Mouse (Mus musculus) embryonic facial prominence, embryonic 10.5 days (tissue): ENCODE measurements around the gene Steap4. TPM values are rescaled to one million over a fixed set of nuclear protein-coding genes. Genes with fewer than 3 reads are reported as not detected.
"Not testable (repeated sequence)": the region's sequence is repeated elsewhere in the genome, so short reads cannot be mapped to it uniquely, and the experiment has no call there.

ENCODE experiments used
- DNase-seq: peaks from one replicate; pipeline ENCODE4 v3.0.0-alpha.2; 2017; ENCODE audit warnings: low spot score
- H3K27ac ChIP-seq: fragments of 300-500 bp; sonication (generic); replicated peaks from 2 replicates; pipeline ENCODE4 v1.5.1; 2016; ENCODE audit warnings: mild to moderate bottlenecking
- H3K27me3 ChIP-seq: fragments of 300-500 bp; sonication (generic); replicated peaks from 2 replicates; pipeline ENCODE4 v1.6.1; 2016; ENCODE audit warnings: low read depth, mild to moderate bottlenecking; ENCODE audit not compliant: poor library complexity, severe bottlenecking
- H3K36me3 ChIP-seq: fragments of 300-500 bp; sonication (generic); replicated peaks from 2 replicates; pipeline ENCODE4 v1.6.1; 2016; ENCODE audit warnings: mild to moderate bottlenecking, moderate library complexity
- H3K4me1 ChIP-seq: fragments of 300-500 bp; sonication (generic); 2 replicates; pipeline ENCODE4 v1.6.1; 2016
- H3K4me3 ChIP-seq: fragments of 300-500 bp; sonication (generic); 2 replicates; pipeline ENCODE4 v1.5.1; 2016; ENCODE audit warnings: mild to moderate bottlenecking, moderate library complexity
- H3K9me3 ChIP-seq: fragments of 300-500 bp; sonication (generic); 2 replicates; pipeline ENCODE4 v1.6.1; 2016; ENCODE audit warnings: mild to moderate bottlenecking
- WGBS: fragments of 180-500 bp; shearing (Covaris S2); methylation state at CpG from one replicate; pipeline ENCODE4 v1.1.7; 2016; 5-methylcytosine and 5-hydroxymethylcytosine counted together
- polyA plus RNA-seq: library from polyadenylated mRNA; unstranded; fragments of >200 nt; fragmentation: Nextera tagmentation; extraction: Ambion mirVana; gene quantifications from 2 replicates; pipeline ENCODE4 v1.2.1, GENCODE M21; 2016

The Steap4 gene
- polyA plus RNA-seq, 1 experiment from 2014 or later, result 0.31 TPM

DNA sequence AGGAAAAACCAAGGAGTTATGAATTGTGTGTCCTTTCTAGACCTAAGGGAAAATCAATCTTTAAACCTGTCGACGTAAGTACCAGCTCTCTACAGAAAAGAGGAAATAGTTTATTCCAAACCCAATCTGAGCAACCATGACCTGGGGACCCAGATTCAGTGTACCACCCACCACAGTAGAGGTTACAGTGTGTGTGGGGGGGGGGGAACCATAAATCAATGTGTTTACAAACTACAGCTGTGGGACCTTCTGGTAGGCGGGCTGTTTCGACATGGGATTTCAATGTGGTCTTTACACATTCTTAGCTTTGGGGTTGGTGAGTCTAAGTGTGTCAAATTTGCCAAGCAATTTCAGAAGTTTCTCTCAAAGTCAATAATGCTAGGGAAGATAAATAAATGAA, 2.2 kb upstream of the Steap4 start:
- no peaks in the 10 kb centered on the region for H3K36me3 ChIP-seq
- 0 out of 2 replicates have a peak, but pooled peaks cover 15% of the 10 kb centered on the region for H3K27me3 ChIP-seq
- no peaks in the 10 kb centered on the region for H3K9me3 ChIP-seq
- H3K27ac ChIP-seq, result no peak overlapping the region
- WGBS, result 93% methylated on average over 4 of the region's 4 CpGs
- DNase-seq, result no peak
- H3K4me3 ChIP-seq, result no peak overlapping the region
- H3K4me1 ChIP-seq, result peaks cover 8% of the 10 kb centered on the region

DNA sequence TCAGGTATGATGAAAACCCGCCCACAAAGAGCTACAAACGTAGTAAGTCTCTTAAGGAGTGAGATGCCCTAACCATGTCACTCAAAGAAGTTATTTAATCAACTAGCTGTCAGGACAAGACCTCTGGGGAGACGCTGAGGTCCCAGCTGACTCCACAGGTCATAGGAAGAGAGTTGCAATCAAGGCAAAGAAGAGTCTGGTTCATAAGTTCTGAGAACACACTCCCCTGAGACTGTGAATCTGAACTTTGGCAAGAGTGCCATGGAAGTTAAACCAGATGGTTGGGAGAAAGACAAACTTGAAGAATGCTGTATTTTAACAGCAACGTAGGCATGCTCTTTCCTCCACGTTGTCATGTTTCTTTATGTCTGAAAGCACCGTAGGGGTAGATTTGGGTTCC, 971 bp upstream of the Steap4 start:
- WGBS, result 86% methylated on average over 6 of the region's 6 CpGs
- H3K27ac ChIP-seq, result no peak overlapping the region
- H3K27me3 ChIP-seq, result 0 out of 2 replicates have a peak, but pooled peaks cover 15% of the 10 kb centered on the region
- no peak for DNase-seq
- no peaks in the 10 kb centered on the region for H3K36me3 ChIP-seq
- no peak overlapping the region for H3K4me3 ChIP-seq
- H3K9me3 ChIP-seq, result no peaks in the 10 kb centered on the region
- H3K4me1 ChIP-seq, result peaks cover 8% of the 10 kb centered on the region

DNA sequence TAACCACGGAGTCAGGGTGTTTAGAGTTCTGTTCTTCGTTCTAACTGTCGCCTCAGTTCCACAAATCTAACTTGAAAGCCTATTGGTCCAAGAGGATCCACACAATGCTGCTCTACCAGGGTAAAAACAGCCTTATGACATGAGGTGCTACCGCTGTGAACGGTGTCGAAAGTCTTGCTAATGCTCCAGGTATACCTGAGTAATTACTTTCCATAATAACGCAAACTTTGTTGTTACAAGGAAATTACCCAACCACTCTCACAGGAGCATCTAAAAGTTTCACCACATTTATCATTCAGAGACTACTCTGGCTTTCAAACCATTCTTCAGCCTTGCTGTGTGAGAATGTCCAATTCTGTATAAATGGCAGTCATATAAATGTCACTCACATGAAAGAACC, 856 bp downstream of the Steap4 start:
- Histone ChIP-seq H3K4me3 (no peak overlapping the region), H3K4me1 (peaks cover 8% of the 10 kb centered on the region), H3K9me3 (no peaks in the 10 kb centered on the region), H3K27me3 (0 out of 2 replicates have a peak, but pooled peaks cover 15% of the 10 kb centered on the region), H3K36me3 (no peaks in the 10 kb centered on the region), H3K27ac (no peak overlapping the region)
- 82% methylated on average over 7 of the region's 7 CpGs for WGBS
- DNase-seq, result no peak

DNA sequence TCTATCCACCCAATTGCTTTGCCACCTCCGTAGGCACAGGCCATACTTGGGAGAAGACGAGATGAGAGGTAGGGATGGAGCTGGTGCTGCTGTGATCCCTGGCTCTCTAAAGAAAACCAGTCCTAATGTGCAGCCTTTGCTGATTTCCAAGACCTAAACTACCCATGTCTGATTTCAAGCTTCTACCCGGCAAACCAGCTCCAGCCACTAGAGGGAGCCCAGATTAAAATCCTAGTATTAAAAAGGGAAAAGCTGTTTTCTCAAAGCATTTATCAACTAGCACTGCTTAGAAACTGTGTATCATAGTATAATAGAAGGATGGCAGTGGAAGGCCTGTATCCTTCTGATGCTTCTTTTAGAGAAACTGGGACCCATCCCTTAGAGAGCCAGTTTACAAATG, 5.0 kb downstream of the Steap4 start:
- Histone ChIP-seq H3K4me1 (peaks cover 3% of the 10 kb centered on the region), H3K27ac (no peak overlapping the region), H3K27me3 (0 out of 2 replicates have a peak, but pooled peaks cover 8% of the 10 kb centered on the region), H3K4me3 (no peak overlapping the region), H3K36me3 (no peaks in the 10 kb centered on the region), H3K9me3 (no peaks in the 10 kb centered on the region)
- WGBS, result 37% methylated on average over 3 of the region's 3 CpGs
- peak; percentile 34 for DNase-seq

DNA sequence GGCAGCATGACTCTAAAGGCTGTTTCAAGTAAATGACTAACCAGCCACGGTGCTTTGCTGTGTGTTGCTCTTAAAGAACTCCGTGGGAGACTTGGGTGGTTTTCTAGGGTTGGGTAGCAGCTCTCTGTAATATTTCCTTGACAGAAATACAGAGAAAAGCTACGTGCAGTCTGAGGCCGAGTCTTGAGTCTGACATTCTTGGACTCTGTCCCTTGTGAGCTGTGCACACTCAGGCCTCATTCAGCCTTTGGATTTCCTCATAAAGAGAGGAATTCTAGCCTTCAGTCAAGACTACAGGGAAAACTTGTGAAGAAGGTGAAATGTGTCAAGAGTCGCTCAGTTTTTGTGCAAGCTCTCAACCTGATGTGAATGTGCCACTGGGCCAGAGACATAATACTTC, 7.9 kb downstream of the Steap4 start:
- Histone ChIP-seq H3K27me3 (no peaks in the 10 kb centered on the region), H3K27ac (no peak overlapping the region), H3K4me1 (no peaks in the 10 kb centered on the region), H3K36me3 (no peaks in the 10 kb centered on the region), H3K4me3 (no peak overlapping the region), H3K9me3 (no peaks in the 10 kb centered on the region)
- DNase-seq, result no peak
- 85% methylated on average over 5 of the region's 5 CpGs for WGBS

DNA sequence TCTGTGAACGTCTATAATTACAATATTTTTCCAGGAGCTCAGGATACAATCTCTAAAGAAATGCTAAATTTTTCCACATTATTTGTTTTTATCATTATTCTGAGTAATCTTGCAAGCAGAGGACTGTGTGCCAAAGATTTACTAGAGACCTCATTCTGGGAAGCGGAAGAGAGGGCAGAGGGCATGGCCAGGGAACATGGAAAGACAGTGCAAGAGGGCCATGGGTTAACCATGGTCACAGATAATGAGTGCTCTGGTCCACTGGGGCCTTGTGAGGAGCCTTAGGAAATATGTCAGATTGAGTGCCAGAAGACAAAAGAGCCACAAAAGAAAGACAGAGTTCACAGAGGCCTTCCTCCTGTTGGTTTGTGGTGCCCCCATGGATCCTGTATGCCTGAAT, 12.0 kb downstream of the Steap4 start:
- Histone ChIP-seq H3K36me3 (no peaks in the 10 kb centered on the region), H3K4me3 (no peak overlapping the region), H3K27ac (no peak overlapping the region), H3K27me3 (no peaks in the 10 kb centered on the region), H3K4me1 (no peaks in the 10 kb centered on the region), H3K9me3 (no peaks in the 10 kb centered on the region)
- WGBS, result 81% methylated on average over 2 of the region's 2 CpGs
- DNase-seq, result no peak

DNA sequence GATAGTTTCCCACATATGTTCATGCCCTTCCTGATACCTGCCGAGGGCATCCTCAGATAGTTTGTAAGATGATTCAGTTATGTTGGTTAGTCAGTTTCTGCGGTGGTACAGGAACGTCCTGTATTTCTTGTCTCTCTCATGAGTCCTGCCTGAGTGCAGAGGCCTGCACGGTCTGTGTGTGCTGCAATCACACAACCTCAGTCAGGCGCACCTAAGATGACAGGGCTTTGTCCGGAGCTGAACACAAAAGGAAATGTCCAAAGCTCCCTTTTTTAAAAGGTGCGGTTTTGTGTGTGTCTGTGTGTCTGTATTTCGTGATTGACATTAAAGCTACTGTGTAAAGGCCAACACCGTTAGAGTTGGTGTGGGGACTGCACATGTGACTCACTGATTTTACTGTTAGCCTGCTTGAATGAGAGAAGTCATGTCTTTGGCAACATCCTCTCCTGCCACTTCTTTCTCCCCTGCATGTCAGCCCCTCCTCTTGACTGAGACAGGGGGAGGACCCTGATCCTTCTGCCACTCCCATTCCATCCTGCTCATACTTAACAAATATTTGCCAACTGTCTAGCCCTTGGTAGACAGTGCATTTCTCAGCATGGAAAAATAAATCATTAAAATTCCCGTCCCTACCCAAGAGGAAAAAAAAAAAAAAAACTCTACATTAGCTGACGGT, 14.4 kb downstream of the Steap4 start:
- 91% methylated on average over 11 of the region's 11 CpGs for WGBS
- Histone ChIP-seq H3K4me3 (no peak overlapping the region), H3K36me3 (no peaks in the 10 kb centered on the region), H3K4me1 (no peaks in the 10 kb centered on the region), H3K27ac (no peak overlapping the region), H3K9me3 (no peaks in the 10 kb centered on the region), H3K27me3 (no peaks in the 10 kb centered on the region)
- DNase-seq, result no peak

DNA sequence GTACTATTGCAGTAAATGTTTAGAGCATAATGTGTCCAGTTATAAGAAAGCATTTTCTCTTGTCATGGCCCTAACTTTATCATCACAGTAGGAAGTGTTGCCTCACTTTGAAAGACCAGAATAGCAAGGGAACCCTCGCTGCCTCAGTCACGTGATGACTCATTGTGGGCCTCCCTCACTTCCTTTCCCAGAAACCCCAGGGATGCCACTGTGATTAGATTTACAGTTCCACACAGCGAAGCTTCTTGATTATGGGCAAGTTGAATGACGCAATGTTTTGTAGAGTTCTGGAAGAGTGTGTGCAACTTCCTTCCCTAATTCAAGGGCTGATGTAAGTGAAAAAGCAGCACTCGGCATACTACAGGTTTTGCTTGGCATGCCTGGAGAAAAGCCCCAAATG, 20.3 kb downstream of the Steap4 start:
- Histone ChIP-seq H3K36me3 (no peaks in the 10 kb centered on the region), H3K4me3 (no peak overlapping the region), H3K4me1 (no peaks in the 10 kb centered on the region), H3K9me3 (no peaks in the 10 kb centered on the region), H3K27me3 (no peaks in the 10 kb centered on the region), H3K27ac (no peak overlapping the region)
- 88% methylated on average over 5 of the region's 5 CpGs for WGBS
- no peak for DNase-seq

DNA sequence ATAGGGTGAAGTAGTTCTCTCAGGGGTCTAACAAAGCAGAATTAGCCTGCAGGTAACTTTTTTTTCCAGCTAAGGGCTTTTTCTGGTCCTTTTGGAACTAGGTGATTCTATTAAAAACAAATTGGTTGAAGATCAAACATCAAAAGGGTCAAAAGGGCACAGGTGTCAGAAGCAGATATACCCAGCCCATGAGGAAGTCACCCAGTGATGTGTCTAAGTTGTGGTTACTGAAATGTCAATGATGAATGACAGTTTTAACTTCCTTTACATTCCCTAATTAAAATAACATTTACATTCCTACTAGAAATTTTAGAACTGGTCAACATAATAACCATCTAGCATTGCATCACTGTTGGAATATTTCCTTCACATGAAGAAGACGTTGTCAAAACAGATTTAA, 27.7 kb downstream of the Steap4 start:
- H3K9me3 ChIP-seq, result no peaks in the 10 kb centered on the region
- no peaks in the 10 kb centered on the region for H3K36me3 ChIP-seq
- H3K27me3 ChIP-seq, result no peaks in the 10 kb centered on the region
- H3K4me3 ChIP-seq, result no peak overlapping the region
- 86% methylated on average over 1 of the region's 1 CpGs for WGBS
- no peak for DNase-seq
- H3K27ac ChIP-seq, result no peak overlapping the region
- no peaks in the 10 kb centered on the region for H3K4me1 ChIP-seq

DNA sequence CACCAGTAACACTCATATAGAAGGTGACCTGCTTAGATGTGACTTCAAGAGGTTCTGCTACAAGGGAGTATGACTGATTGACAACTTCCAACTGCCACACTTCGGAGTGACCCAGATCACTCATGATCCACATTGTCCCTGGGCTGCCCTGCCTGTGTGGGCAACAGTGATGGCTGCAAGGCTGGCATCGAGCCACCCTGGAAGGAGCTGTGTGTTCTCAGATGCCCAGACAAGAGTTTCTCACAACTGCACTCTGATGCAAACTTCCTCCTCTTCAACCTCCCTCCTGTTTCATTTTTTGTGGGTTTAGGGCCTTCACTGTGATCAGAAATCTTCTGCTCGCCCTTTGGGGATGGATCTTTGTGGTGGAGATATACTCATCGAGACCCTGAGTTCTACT, 28.2 kb downstream of the Steap4 start:
- H3K27me3 ChIP-seq, result no peaks in the 10 kb centered on the region
- H3K36me3 ChIP-seq, result no peaks in the 10 kb centered on the region
- no peak overlapping the region for H3K4me3 ChIP-seq
- DNase-seq, result no peak
- WGBS, result 88% methylated on average over 4 of the region's 4 CpGs
- no peaks in the 10 kb centered on the region for H3K9me3 ChIP-seq
- no peaks in the 10 kb centered on the region for H3K4me1 ChIP-seq
- H3K27ac ChIP-seq, result no peak overlapping the region

DNA sequence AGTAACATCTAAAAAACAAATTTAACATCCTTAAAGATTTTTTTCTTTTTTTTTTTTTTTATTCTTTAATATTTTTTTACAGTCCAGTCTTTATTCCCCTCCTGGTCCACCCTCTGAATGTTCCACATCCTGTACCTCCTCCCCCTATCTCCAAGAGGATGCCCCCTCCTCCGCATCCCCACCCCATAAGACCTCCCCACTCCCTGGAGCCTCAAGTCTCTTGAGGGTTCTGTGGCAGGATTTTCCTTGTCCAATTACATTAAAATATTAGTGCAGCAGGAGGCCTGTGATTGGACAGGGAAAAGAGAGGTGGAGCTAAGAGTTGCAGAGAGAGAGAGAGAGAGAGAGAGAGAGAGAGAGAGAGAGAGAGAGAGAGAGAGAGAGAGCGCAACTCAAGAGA, 31.4 kb downstream of the Steap4 start:
- not testable (repeated sequence) for H3K4me1 ChIP-seq

DNA sequence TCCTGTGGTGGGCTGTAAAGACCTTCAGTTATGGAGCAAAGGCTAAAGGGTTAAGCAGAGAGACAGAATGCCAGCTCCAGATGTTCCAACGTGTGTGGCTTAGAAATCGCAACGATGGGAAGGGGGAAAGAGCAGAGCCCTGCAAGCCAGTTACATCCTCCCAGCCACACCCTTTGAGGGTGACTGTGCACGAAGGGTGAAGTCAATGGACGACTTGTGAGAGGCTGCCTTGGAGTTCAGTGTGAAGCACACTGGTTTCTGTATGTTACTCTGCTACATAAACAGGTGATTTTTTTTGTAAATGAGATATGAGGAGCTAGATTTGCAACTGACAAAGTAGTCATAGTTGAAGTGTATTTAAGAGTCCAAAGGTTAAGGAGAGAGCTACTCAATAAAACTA, 33.5 kb downstream of the Steap4 start:
- no peak overlapping the region for H3K4me3 ChIP-seq
- H3K27me3 ChIP-seq, result no peaks in the 10 kb centered on the region
- H3K9me3 ChIP-seq, result no peaks in the 10 kb centered on the region
- no peak for DNase-seq
- no peak overlapping the region for H3K27ac ChIP-seq
- H3K4me1 ChIP-seq, result no peaks in the 10 kb centered on the region; the same call in 1 of the 2 replicates
- 56% methylated on average over 5 of the region's 5 CpGs for WGBS
- no peaks in the 10 kb centered on the region for H3K36me3 ChIP-seq

More for the DNA sequence above, 31.4 kb downstream of the Steap4 start:
- DNase-seq, H3K27me3 ChIP-seq, H3K4me3 ChIP-seq, H3K27ac ChIP-seq, H3K9me3 ChIP-seq, H3K36me3 ChIP-seq: not testable (repeated sequence)
- WGBS, result 90% methylated on average over 2 of the region's 2 CpGs

DNA sequence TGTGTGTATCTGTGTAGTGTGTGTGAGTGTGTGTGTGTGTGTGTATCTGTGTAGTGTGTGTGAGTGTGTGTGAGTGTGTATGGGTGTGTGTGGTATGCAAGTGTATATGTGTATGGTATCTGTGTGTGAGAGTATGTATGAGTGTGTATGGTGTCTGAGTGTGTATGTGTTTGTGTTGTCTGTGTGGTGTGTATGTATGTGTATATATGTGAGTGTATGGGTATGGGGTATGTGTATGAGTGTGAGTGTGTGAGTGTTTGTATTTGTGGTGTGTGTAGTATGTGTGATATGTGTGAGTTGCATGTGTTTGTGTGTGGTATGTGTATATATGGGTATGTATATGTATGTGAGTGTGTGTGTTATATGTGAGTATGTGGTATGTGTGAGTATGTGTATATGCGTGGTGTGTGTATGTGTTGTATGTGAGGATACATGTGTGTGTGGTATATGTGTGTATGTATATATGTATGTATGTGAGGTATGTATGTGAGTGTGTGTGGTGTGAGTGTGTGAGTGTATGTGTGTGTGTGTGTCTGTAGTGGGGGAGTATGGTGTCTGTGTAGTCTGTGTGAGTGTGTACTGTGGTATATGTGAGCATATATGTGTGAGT, 35.1 kb downstream of the Steap4 start:
- no peak overlapping the region for H3K27ac ChIP-seq
- H3K4me3 ChIP-seq, result no peak overlapping the region
- no peak for DNase-seq
- H3K4me1 ChIP-seq, result no peaks in the 10 kb centered on the region; the same call in 1 of the 2 replicates
- H3K36me3 ChIP-seq, result no peaks in the 10 kb centered on the region
- H3K27me3 ChIP-seq, result no peaks in the 10 kb centered on the region
- no peaks in the 10 kb centered on the region for H3K9me3 ChIP-seq
- 95% methylated on average over 1 of the region's 1 CpGs for WGBS
